Mouse (Mus musculus) MEL (cell line): Measurements from ENCODE around the gene Diaph3. TPM values are rescaled to one million over a fixed set of nuclear protein-coding genes. Genes with fewer than 3 reads are reported as not detected.

ENCODE experiments used
- DNase-seq: peaks from one replicate; pipeline ENCODE4 v3.0.0; 2011; ENCODE audit warnings: low read depth, low spot score
- H3K27ac ChIP-seq: 2 replicates; pipeline ENCODE4 v1.5.1; 2012; ENCODE audit warnings: low read depth, mild to moderate bottlenecking, control low read depth, low read length, moderate library complexity; ENCODE audit not compliant: control insufficient read depth
- H3K27me3 ChIP-seq, 2 experiments: fragments of 150-350 bp in 1 of 2; sonication (generic) in 1 of 2; 2 replicates each; pipeline ENCODE4 v1.6.1; 2012; ENCODE audit warnings: low read length in 2 of 2, mild to moderate bottlenecking in 2 of 2, improper control_type of control experiment in 1 of 2, moderate library complexity in 1 of 2; ENCODE audit not compliant: insufficient read depth in 2 of 2, control insufficient read depth in 1 of 2
- H3K36me3 ChIP-seq, 2 experiments: 2 replicates each; pipeline ENCODE4 v1.6.1; 2012 to 2014; ENCODE audit warnings: low read length in 2 of 2, improper control_type of control experiment in 1 of 2, inconsistent platforms in 1 of 2, mild to moderate bottlenecking in 1 of 2; ENCODE audit not compliant: insufficient read depth in 2 of 2, control insufficient read depth in 1 of 2
- H3K4me1 ChIP-seq, 2 experiments: fragments of 150-350 bp in 1 of 2; sonication (generic) in 1 of 2; 2 replicates each; pipeline ENCODE4 v1.6.1; 2012; ENCODE audit warnings: low read length in 2 of 2, improper control_type of control experiment in 1 of 2, mild to moderate bottlenecking in 1 of 2; ENCODE audit not compliant: insufficient read depth in 2 of 2, control insufficient read depth in 1 of 2
- H3K4me3 ChIP-seq, 2 experiments: fragments of 150-350 bp in 1 of 2; sonication (generic) in 1 of 2; 2 replicates each; pipeline ENCODE4 v1.5.1; 2012; ENCODE audit warnings: low read depth in 2 of 2, low read length in 2 of 2, mild to moderate bottlenecking in 2 of 2, moderate library complexity in 2 of 2, control low read depth in 1 of 2, improper control_type of control experiment in 1 of 2; ENCODE audit not compliant: control insufficient read depth in 1 of 2, insufficient read depth in 1 of 2
- H3K79me2 ChIP-seq: 2 replicates; pipeline ENCODE4 v1.6.1; 2012; ENCODE audit warnings: mild to moderate bottlenecking, low read length, moderate library complexity; ENCODE audit not compliant: control insufficient read depth, poor library complexity, insufficient read depth
- H3K9ac ChIP-seq: 2 replicates; pipeline ENCODE4 v1.6.1; 2012; ENCODE audit warnings: low read depth, mild to moderate bottlenecking, control low read depth, low read length, moderate library complexity; ENCODE audit not compliant: control insufficient read depth, poor library complexity, severe bottlenecking
- H3K9me3 ChIP-seq: fragments of 150-350 bp; sonication (generic); replicated peaks from 2 replicates; pipeline ENCODE4 v1.6.1; 2012; ENCODE audit warnings: mild to moderate bottlenecking, low read length, improper control_type of control experiment, moderate library complexity; ENCODE audit not compliant: insufficient read depth
- CTCF ChIP-seq, 3 experiments: IDR thresholded peaks in 2 of 3; conservative IDR thresholded peaks in 1 of 3; 2 replicates each; pipeline ENCODE4 v1.5.1; 2011 to 2012; ENCODE audit warnings: low read length in 3 of 3, low read depth in 2 of 3, mild to moderate bottlenecking in 2 of 3, improper control_type of control experiment in 1 of 3, inconsistent platforms in 1 of 3, mixed read lengths in 1 of 3, moderate library complexity in 1 of 3; ENCODE audit not compliant: control insufficient read depth in 1 of 3, insufficient read depth in 1 of 3, poor library complexity in 1 of 3, severe bottlenecking in 1 of 3
- ELF1 ChIP-seq: IDR thresholded peaks from 2 replicates; pipeline ENCODE4 v1.6.1; 2014; ENCODE audit warnings: low read depth, mild to moderate bottlenecking, inconsistent platforms, low read length, improper control_type of control experiment, moderate library complexity
- ETS1 ChIP-seq: IDR thresholded peaks from 2 replicates; pipeline ENCODE4 v1.6.1; 2012; ENCODE audit warnings: low read depth, mild to moderate bottlenecking, inconsistent platforms, low read length, improper control_type of control experiment, moderate library complexity
- KAT2A ChIP-seq: conservative IDR thresholded peaks from 2 replicates; pipeline ENCODE4 v1.6.1; 2012; ENCODE audit warnings: low read depth, low read length, improper control_type of control experiment, inconsistent platforms
- MAFK ChIP-seq: IDR thresholded peaks from 2 replicates; pipeline ENCODE4 v1.6.1; 2011; ENCODE audit warnings: low read depth, mild to moderate bottlenecking, low read length, improper control_type of control experiment, borderline replicate concordance
- MEF2A ChIP-seq: IDR thresholded peaks from 2 replicates; pipeline ENCODE4 v1.6.1; 2014; ENCODE audit warnings: low read depth, mild to moderate bottlenecking, inconsistent platforms, low read length, improper control_type of control experiment; ENCODE audit not compliant: poor library complexity, insufficient replicate concordance, severe bottlenecking; ENCODE audit errors: extremely low read depth
- MXI1 ChIP-seq: IDR thresholded peaks from 2 replicates; pipeline ENCODE4 v1.6.1; 2011; ENCODE audit warnings: mild to moderate bottlenecking, low read depth, low read length, improper control_type of control experiment
- MYC ChIP-seq: IDR thresholded peaks from 2 replicates; pipeline ENCODE4 v1.6.1; 2011; ENCODE audit warnings: low read depth, mild to moderate bottlenecking, low read length, improper control_type of control experiment, moderate library complexity
- NELFE ChIP-seq: IDR thresholded peaks from 2 replicates; pipeline ENCODE4 v1.6.1; 2011; ENCODE audit warnings: low read depth, low read length, improper control_type of control experiment
- POLR2AphosphoS2 ChIP-seq: IDR thresholded peaks from 2 replicates; pipeline ENCODE4 v1.6.1; 2011; ENCODE audit warnings: low read length, improper control_type of control experiment
- SIN3A ChIP-seq: IDR thresholded peaks from 2 replicates; pipeline ENCODE4 v1.6.1; 2012; ENCODE audit warnings: low read length, improper control_type of control experiment, inconsistent platforms
- TBP ChIP-seq: IDR thresholded peaks from 2 replicates; pipeline ENCODE4 v1.8.0; 2011; ENCODE audit warnings: low read depth, low read length, improper control_type of control experiment
- TCF12 ChIP-seq: IDR thresholded peaks from 2 replicates; pipeline ENCODE4 v1.6.1; 2014; ENCODE audit warnings: low read depth, mild to moderate bottlenecking, inconsistent platforms, low read length, improper control_type of control experiment, moderate library complexity
- USF2 ChIP-seq, 2 experiments: IDR thresholded peaks; 2 replicates each; pipeline ENCODE4 v1.6.1; 2011 to 2012; ENCODE audit warnings: improper control_type of control experiment in 2 of 2, low read length in 2 of 2, borderline replicate concordance in 1 of 2, inconsistent platforms in 1 of 2, low read depth in 1 of 2, mild to moderate bottlenecking in 1 of 2; ENCODE audit not compliant: insufficient read depth in 1 of 2
- ZNF384 ChIP-seq: IDR thresholded peaks from 2 replicates; pipeline ENCODE4 v1.6.1; 2012; ENCODE audit warnings: low read depth, mild to moderate bottlenecking, inconsistent platforms, low read length, improper control_type of control experiment
- polyA plus RNA-seq, 2 experiments: library from polyadenylated mRNA; stranded (reverse) in 1 of 2; unstranded in 1 of 2; fragments of >175 nt in 1 of 2; fragments of >200 nt in 1 of 2; gene quantifications; 2 replicates each; pipeline versions ENCODE4 v1.2.1 to v1.2.4; 2012; ENCODE audit warnings: low replicate concordance in 2 of 2, low read depth in 1 of 2; ENCODE audit not compliant: insufficient read length in 2 of 2, insufficient read depth in 1 of 2, missing spikeins in 1 of 2
- total RNA-seq: library from RNA; depleted of rRNA; stranded (reverse); fragments of 300-350 nt; gene quantifications from 2 replicates; pipeline ENCODE4 v1.2.3, GENCODE M21; 2012

Diaph3 gene
- total and polyA plus RNA-seq, 3 experiments, result 9.0 to 11.9 TPM; not detected in 1

DNA sequence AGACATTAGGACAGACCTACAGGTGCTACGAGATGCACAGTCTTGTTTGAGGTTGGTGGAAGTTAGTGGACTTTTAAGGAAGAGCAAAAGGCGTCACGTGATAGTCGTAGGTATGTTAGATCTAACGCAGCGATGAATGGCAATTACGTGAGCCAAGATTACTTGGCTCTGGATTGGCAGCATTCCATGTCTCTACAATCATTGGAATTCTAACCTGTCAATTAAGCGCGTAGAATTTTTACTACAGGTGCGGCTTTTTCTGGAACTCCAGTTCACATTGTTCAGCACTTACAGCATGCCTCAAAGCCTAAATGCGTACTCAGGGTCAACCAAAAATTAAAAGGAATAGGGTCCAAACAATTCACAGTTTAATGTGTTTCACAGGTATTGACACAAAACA, 742 bp upstream of the Diaph3 start:
- TF ChIP-seq TCF12 (no peak), ETS1 (no peak), KAT2A (no peak), TBP (no peak), CTCF (IDR thresholded peaks at IDR 0.05 in 2 of 3, conservative IDR thresholded peaks at IDR 0.05 in 1 of 3; ENCODE audit: control insufficient read depth in 1 of 3, insufficient read depth in 1 of 3, low read depth in 2 of 3, low read length in 3 of 3, poor library complexity in 1 of 3, severe bottlenecking in 1 of 3) (no peak), MAFK (no peak), ZNF384 (no peak), MYC (no peak)
- H3K9me3 ChIP-seq, result no peaks in the 10 kb centered on the region
- no peaks in the 10 kb centered on the region for H3K36me3 ChIP-seq
- no peak overlapping the region for H3K4me3 ChIP-seq
- peaks cover 0 to 6% of the 10 kb centered on the region in 2 experiments; a peak in 1 of 4 replicates for H3K4me1 ChIP-seq
- H3K27me3 ChIP-seq, result no peaks in the 10 kb centered on the region
- peaks cover 16% of the 10 kb centered on the region for H3K79me2 ChIP-seq
- H3K27ac ChIP-seq, result no peak overlapping the region; the same call in 1 of the 2 replicates
- H3K9ac ChIP-seq, result no peak overlapping the region
- DNase-seq, result no peak

DNA sequence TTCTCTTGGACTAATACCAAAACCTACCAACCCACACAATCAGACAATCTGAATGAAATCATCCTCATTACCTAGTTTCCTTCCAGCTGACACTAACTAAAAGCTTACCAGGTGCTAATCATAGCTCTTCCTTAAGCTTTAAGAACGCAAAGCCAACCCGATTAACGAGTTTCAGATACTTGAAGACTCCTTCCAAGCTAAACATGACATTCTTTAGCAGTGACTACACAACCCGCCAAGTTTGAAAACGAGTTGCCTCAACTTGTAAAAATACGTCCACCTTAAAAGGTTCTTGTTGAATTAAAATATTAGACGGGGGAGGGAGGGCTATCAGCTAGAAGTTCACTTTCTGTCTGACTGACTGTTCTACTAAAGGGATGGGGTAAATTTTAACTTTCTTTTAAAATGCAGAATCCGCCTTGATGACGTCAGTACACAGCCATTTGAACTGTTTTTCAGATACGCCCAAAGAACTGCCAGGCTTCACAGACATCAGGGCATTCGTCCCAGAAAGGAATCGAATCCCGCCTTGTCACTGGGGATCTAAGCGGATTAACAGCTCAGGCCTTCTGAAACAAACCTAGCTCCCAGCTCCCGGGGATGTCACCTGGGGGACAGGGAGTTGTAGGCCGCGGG, 590 bp downstream of the Diaph3 start:
- 0 out of 2 replicates have a peak, but pooled peaks have one; percentile 20 for TF ChIP-seq MYC
- TF ChIP-seq USF2 (IDR thresholded peaks at IDR 0.05; ENCODE audit: borderline replicate concordance in 1 of 2, insufficient read depth in 1 of 2, low read depth in 1 of 2, low read length in 2 of 2), result no peak
- 0 out of 2 replicates have a peak, but pooled peaks have one; percentile 27 for TF ChIP-seq POLR2AphosphoS2
- TF ChIP-seq SIN3A, result peak; percentile 81
- TF ChIP-seq ELF1, result no peak
- TF ChIP-seq NELFE, result peak; percentile 38; the same call in 1 of the 2 replicates
- TF ChIP-seq MEF2A, result no peak
- TF ChIP-seq MXI1, result peak; percentile 84; the same call in 1 of the 2 replicates
- TF ChIP-seq ETS1, result peak; percentile 40; the same call in 1 of the 2 replicates
- no peaks in the 10 kb centered on the region; a peak in 1 of 4 replicates for H3K36me3 ChIP-seq
- no peaks in the 10 kb centered on the region for H3K9me3 ChIP-seq
- H3K9ac ChIP-seq, result peak overlapping the region; percentile 90
- H3K79me2 ChIP-seq, result peaks cover 22% of the 10 kb centered on the region
- no peaks in the 10 kb centered on the region for H3K27me3 ChIP-seq
- H3K4me1 ChIP-seq, result peaks cover 0 to 6% of the 10 kb centered on the region in 2 experiments; a peak in 1 of 4 replicates
- peak overlapping the region; percentile 84 to 94 for H3K4me3 ChIP-seq
- peak; percentile 72 for DNase-seq
- peak overlapping the region; percentile 64 for H3K27ac ChIP-seq
